Mouse (Mus musculus): ENCODE results near the gene Zbtb14. TPM values are rescaled to one million over a fixed set of nuclear protein-coding genes. Genes with fewer than 3 reads are reported as not detected.

The Zbtb14 gene
- 5.6 TPM for polyA plus RNA-seq (2012; fragmentation: generic; extraction: Trizol)
- long read RNA-seq, experiment 1, partial matches to known transcripts: 0 of 3 reads
- long read RNA-seq, experiment 1, other reads (novel, unspliced or antisense): 2 of 3 reads
- long read RNA-seq, experiment 2, full-length matches to known transcripts: 103 of 108 reads
- long read RNA-seq, experiment 2, partial matches to known transcripts: 4 of 108 reads
- long read RNA-seq, experiment 2, other reads (novel, unspliced or antisense): 1 of 108 reads

GRCm38 (mm10) chr17:69382511-69383100 lies at the start of gene Zbtb14:
Gene Zbtb14, plus strand, starts transcription at chr17:69383050.
- Histone ChIP-seq H3K79me2 (ENCODE audit: control insufficient read depth, insufficient read depth) (peaks cover 31% of the 10 kb centered on the region), H3K79me3 (ENCODE audit: low read depth) (peaks cover 23% of the 10 kb centered on the region), H3ac (ENCODE audit: control insufficient read depth, insufficient read length, low read depth) (peak within 1 kb of the TSS; percentile 86), H3K36me3 (ENCODE audit: control insufficient read depth, insufficient read depth) (peaks cover 21% of the 10 kb centered on the region), H3K27me3 (ENCODE audit: control insufficient read depth, insufficient read depth, insufficient read length) (no peaks in the 10 kb centered on the region), H3K4me3 (ENCODE audit: insufficient read depth, poor library complexity, severe bottlenecking) (peak within 1 kb of the TSS; percentile 69)
- peak; percentile 51 for TF ChIP-seq MAX (IDR thresholded peaks at IDR 0.05)
- TF ChIP-seq USF1 (IDR thresholded peaks at IDR 0.05; ENCODE audit: low read depth): no peak

GRCm38 (mm10) chr17:69346056-69346455 lies 36.8 kb upstream of the Zbtb14 start:
- TF ChIP-seq CEBPB (IDR thresholded peaks at IDR 0.05; ENCODE audit: low read depth): no peak
- no peak for TF ChIP-seq CTCF (IDR thresholded peaks at IDR 0.05; ENCODE audit: control insufficient read depth, insufficient read depth, insufficient read length)
- TF ChIP-seq MYOG (IDR thresholded peaks at IDR 0.05; ENCODE audit: control insufficient read depth, extremely low read depth, insufficient read length): no peak
- no peak for TF ChIP-seq USF1 (IDR thresholded peaks at IDR 0.05; ENCODE audit: low read depth)
- no peak for TF ChIP-seq MYOD1 (IDR thresholded peaks at IDR 0.05; ENCODE audit: control insufficient read depth, insufficient read length, low read depth)
- TF ChIP-seq MAX (IDR thresholded peaks at IDR 0.05): no peak
- TF ChIP-seq FOSL1 (IDR thresholded peaks at IDR 0.05; ENCODE audit: insufficient read depth, low read length, poor library complexity, severe bottlenecking): no peak
- Histone ChIP-seq H3K27me3 (ENCODE audit: control insufficient read depth, insufficient read depth, insufficient read length) (no peaks in the 10 kb centered on the region), H3K36me3 (ENCODE audit: control insufficient read depth, insufficient read depth) (no peaks in the 10 kb centered on the region), H3K4me3 (ENCODE audit: insufficient read depth, poor library complexity, severe bottlenecking) (no peak overlapping the region), H3K79me2 (ENCODE audit: control insufficient read depth, insufficient read depth) (no peaks in the 10 kb centered on the region), H3ac (ENCODE audit: control insufficient read depth, insufficient read length, low read depth) (no peak overlapping the region), H3K79me3 (ENCODE audit: low read depth) (no peaks in the 10 kb centered on the region)

- Histone ChIP-seq H3K36me3 (ENCODE audit: control insufficient read depth, insufficient read depth) (no peaks in the 10 kb centered on the region), H3K79me2 (ENCODE audit: control insufficient read depth, insufficient read depth) (no peaks in the 10 kb centered on the region), H3K4me3 (ENCODE audit: insufficient read depth, poor library complexity, severe bottlenecking) (no peak overlapping the region), H3K79me3 (ENCODE audit: low read depth) (no peaks in the 10 kb centered on the region), H3K27me3 (ENCODE audit: control insufficient read depth, insufficient read depth, insufficient read length) (no peaks in the 10 kb centered on the region), H3ac (ENCODE audit: control insufficient read depth, insufficient read length, low read depth) (no peak overlapping the region)
- TF ChIP-seq USF1 (IDR thresholded peaks at IDR 0.05; ENCODE audit: low read depth): no peak
- no peak for TF ChIP-seq CEBPB (IDR thresholded peaks at IDR 0.05; ENCODE audit: low read depth)
- TF ChIP-seq MAX (IDR thresholded peaks at IDR 0.05): no peak
- TF ChIP-seq FOSL1 (IDR thresholded peaks at IDR 0.05; ENCODE audit: insufficient read depth, low read length, poor library complexity, severe bottlenecking): no peak
- TF ChIP-seq MYOD1 (IDR thresholded peaks at IDR 0.05; ENCODE audit: control insufficient read depth, insufficient read length, low read depth): no peak
- TF ChIP-seq MYOG (IDR thresholded peaks at IDR 0.05; ENCODE audit: control insufficient read depth, extremely low read depth, insufficient read length): no peak
- no peak for TF ChIP-seq CTCF (IDR thresholded peaks at IDR 0.05; ENCODE audit: control insufficient read depth, insufficient read depth, insufficient read length)
These were observed 33.8 kb upstream of the Zbtb14 start for GRCm38 (mm10) chr17:69349014-69349531.

- peak; percentile 22 for TF ChIP-seq CTCF (IDR thresholded peaks at IDR 0.05; ENCODE audit: control insufficient read depth, insufficient read depth, insufficient read length)
- TF ChIP-seq MAX (IDR thresholded peaks at IDR 0.05): peak; percentile 26
- TF ChIP-seq USF1 (IDR thresholded peaks at IDR 0.05; ENCODE audit: low read depth): peak; percentile 71
- TF ChIP-seq MYOG (IDR thresholded peaks at IDR 0.05; ENCODE audit: control insufficient read depth, extremely low read depth, insufficient read length): no peak
- Histone ChIP-seq H3K4me3 (ENCODE audit: insufficient read depth, poor library complexity, severe bottlenecking) (no peak overlapping the region), H3ac (ENCODE audit: control insufficient read depth, insufficient read length, low read depth) (no peak overlapping the region), H3K27me3 (ENCODE audit: control insufficient read depth, insufficient read depth, insufficient read length) (no peaks in the 10 kb centered on the region), H3K36me3 (ENCODE audit: control insufficient read depth, insufficient read depth) (no peaks in the 10 kb centered on the region), H3K79me3 (ENCODE audit: low read depth) (no peaks in the 10 kb centered on the region), H3K79me2 (ENCODE audit: control insufficient read depth, insufficient read depth) (no peaks in the 10 kb centered on the region)
These were observed 17.8 kb upstream of the Zbtb14 start for GRCm38 (mm10) chr17:69365049-69365448.

DNA sequence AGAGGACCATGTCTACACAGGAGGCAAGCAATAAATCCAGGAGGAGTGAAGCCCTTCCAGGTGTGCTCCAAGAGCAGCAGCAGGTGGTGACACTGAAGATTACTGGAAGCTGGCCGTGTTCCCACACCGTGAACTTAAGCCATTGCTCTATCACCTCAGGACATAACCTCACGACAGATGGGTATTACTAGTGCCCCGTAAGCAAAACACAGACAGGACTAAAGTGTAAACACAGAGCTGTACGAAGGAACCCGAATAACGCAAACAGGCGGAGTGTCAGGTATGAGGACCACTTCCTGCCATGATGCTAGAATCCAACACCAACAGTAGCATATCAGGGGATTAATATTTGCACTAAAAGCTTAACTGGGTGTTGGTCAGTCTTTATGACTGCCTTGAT lies 2.0 kb upstream of the Zbtb14 start:
- Histone ChIP-seq H3K27me3 (ENCODE audit: control insufficient read depth, insufficient read depth, insufficient read length) (no peaks in the 10 kb centered on the region), H3ac (ENCODE audit: control insufficient read depth, insufficient read length, low read depth) (no peak overlapping the region), H3K79me3 (ENCODE audit: low read depth) (peaks cover 15% of the 10 kb centered on the region), H3K4me3 (ENCODE audit: insufficient read depth, poor library complexity, severe bottlenecking) (no peak overlapping the region), H3K36me3 (ENCODE audit: control insufficient read depth, insufficient read depth) (peaks cover 4% of the 10 kb centered on the region), H3K79me2 (ENCODE audit: control insufficient read depth, insufficient read depth) (peaks cover 21% of the 10 kb centered on the region)
- TF ChIP-seq MYOD1 (IDR thresholded peaks at IDR 0.05; ENCODE audit: control insufficient read depth, insufficient read length, low read depth) (no peak), MAX (IDR thresholded peaks at IDR 0.05) (no peak), USF1 (IDR thresholded peaks at IDR 0.05; ENCODE audit: low read depth) (no peak), MYOG (IDR thresholded peaks at IDR 0.05; ENCODE audit: control insufficient read depth, extremely low read depth, insufficient read length) (no peak)
